Mouse (Mus musculus) lung, postnatal 0 days (tissue): ENCODE measurements at regions not wholly inside any gene's neighbourhood (a gene's known extent, or its start where the extent isn't known, plus 50 kb on each side); places are given as distances from the start of the nearest gene placed in this dataset.

Experiments used
- ATAC-seq: fragments of 200-750 bp; cut with Nextera tagmentation; 2 replicates; pipeline ENCODE4 v1.8.0; 2017; ENCODE audit warnings: moderate library complexity
- DNase-seq: peaks from one replicate; pipeline ENCODE4 v3.0.0-alpha.2; 2016; ENCODE audit warnings: low spot score
- H3K27ac ChIP-seq: fragments of 300-500 bp; sonication (generic); 2 replicates; pipeline ENCODE4 v1.5.1; 2014; ENCODE audit warnings: antibody characterized with exemption, mild to moderate bottlenecking, low read length, mixed read lengths
- H3K27me3 ChIP-seq: fragments of 300-500 bp; sonication (generic); replicated peaks from 2 replicates; pipeline ENCODE4 v1.6.1; 2014; ENCODE audit warnings: low read length, mixed read lengths; ENCODE audit not compliant: insufficient read depth
- H3K36me3 ChIP-seq: fragments of 300-500 bp; sonication (generic); 2 replicates; pipeline ENCODE4 v1.6.1; 2014; ENCODE audit warnings: low read length, mixed read lengths; ENCODE audit not compliant: insufficient read depth
- H3K4me1 ChIP-seq: fragments of 300-500 bp; sonication (generic); 2 replicates; pipeline ENCODE4 v1.6.1; 2014; ENCODE audit warnings: antibody characterized with exemption, low read depth, low read length, mixed read lengths; ENCODE audit not compliant: insufficient read depth
- H3K4me2 ChIP-seq: fragments of 300-500 bp; sonication (generic); replicated peaks from 2 replicates; pipeline ENCODE4 v1.6.1; 2014; ENCODE audit warnings: low read depth, mild to moderate bottlenecking, low read length, moderate library complexity, mixed read lengths
- H3K4me3 ChIP-seq: fragments of 300-500 bp; sonication (generic); 2 replicates; pipeline ENCODE4 v1.5.1; 2014; ENCODE audit warnings: low read depth, low read length
- H3K9ac ChIP-seq: fragments of 300-500 bp; sonication (generic); replicated peaks from 2 replicates; pipeline ENCODE4 v1.6.1; 2014; ENCODE audit warnings: low read depth, mild to moderate bottlenecking
- H3K9me3 ChIP-seq: fragments of 300-500 bp; sonication (generic); 2 replicates; pipeline ENCODE4 v1.6.1; 2016; ENCODE audit warnings: low read length, mixed read lengths
- CTCF ChIP-seq: IDR thresholded peaks from 2 replicates; pipeline ENCODE4 v1.5.1; 2016; ENCODE audit warnings: antibody characterized with exemption, mild to moderate bottlenecking
- EP300 ChIP-seq: IDR thresholded peaks from 2 replicates; pipeline ENCODE4 v1.6.1; 2016; ENCODE audit warnings: antibody characterized with exemption, mild to moderate bottlenecking, control low read depth
- WGBS: fragments of 180-500 bp; shearing (Covaris S2); extraction: QIAGEN DNeasy Blood & Tissue Kit; methylation state at CpG from one replicate; pipeline ENCODE4 v1.1.7; 2014; 5-methylcytosine and 5-hydroxymethylcytosine counted together

DNA sequence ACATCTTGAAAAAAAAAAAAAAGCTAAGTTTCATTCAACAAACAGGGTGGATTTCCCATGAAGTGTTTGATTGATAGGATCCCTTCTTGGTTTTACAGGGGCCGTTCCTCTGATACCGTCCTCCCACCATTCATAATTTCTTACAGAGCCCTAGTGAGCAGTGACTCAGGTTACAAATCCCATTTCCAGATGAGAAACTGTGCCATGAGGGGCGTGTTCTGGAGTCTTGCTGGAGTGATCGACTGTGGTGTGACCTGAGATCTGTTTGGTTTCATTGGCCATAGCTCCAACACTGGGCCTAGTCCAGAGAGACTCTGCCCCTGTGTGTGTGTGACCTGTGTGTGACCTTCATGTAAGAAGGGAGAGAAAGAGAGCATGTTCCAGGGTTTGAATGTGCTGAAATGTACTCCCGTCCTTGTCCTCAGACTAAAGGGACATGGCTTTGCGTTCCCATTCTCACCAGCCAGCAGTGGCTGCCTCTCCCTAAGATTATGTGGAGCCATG is 181.9 kb downstream of the Glrx3 start:
- TF ChIP-seq EP300: no peak
- no peak for TF ChIP-seq CTCF
- no peak for DNase-seq
- Histone ChIP-seq H3K36me3 (no peaks in the 10 kb centered on the region), H3K9ac (no peak overlapping the region), H3K27ac (no peak overlapping the region), H3K9me3 (no peaks in the 10 kb centered on the region), H3K4me1 (no peaks in the 10 kb centered on the region), H3K4me2 (no peak overlapping the region), H3K4me3 (no peak overlapping the region), H3K27me3 (no peaks in the 10 kb centered on the region)
- WGBS: 56% methylated on average over 6 of the region's 6 CpGs
- no peak for ATAC-seq

DNA sequence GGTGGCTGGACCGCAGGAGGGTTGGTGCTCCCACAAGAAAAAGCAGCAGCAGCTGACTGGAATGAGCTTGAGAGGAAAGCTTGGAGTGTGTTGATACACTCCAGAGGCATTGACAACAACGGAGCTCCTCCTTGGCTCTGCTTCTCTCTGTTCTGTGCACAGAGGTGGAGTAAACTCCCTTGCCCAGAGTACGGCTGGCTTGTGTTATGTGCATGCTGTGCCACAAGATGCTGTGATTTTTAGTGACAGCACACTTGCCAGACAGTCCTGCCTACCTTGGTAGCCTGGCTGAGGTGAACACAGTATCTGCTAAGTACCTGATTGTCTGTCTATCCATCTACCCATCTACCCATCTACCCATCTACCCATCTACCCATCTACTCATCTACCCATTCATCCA is 190.9 kb downstream of the Glrx3 start:
- TF ChIP-seq CTCF (no peak), EP300 (no peak)
- Histone ChIP-seq H3K27ac (no peak overlapping the region), H3K4me1 (no peaks in the 10 kb centered on the region), H3K27me3 (no peaks in the 10 kb centered on the region), H3K4me2 (no peak overlapping the region), H3K4me3 (no peak overlapping the region), H3K36me3 (no peaks in the 10 kb centered on the region), H3K9ac (no peak overlapping the region), H3K9me3 (no peaks in the 10 kb centered on the region)
- ATAC-seq (no peak), DNase-seq (no peak)
- 84% methylated on average over 3 of the region's 3 CpGs for WGBS

DNA sequence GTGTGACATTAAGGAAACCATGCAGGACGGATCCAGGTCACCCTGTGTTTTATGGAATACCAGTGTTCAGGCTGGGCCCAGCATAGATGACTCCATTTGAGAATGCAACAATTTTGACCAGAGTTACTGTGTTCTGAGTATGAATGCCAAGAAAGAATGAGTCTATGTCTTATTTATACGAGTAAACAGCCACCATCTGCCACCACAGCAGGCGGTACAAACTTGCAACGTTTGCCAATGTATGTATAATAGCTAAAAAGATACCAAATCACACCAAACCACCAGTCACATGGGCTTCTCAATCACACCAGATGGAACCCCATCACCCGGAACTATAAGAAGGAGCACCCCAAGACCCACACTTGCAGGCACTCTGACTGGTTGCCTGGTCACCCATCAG is 192.1 kb downstream of the Glrx3 start:
- ATAC-seq: no peak
- Histone ChIP-seq H3K36me3 (no peaks in the 10 kb centered on the region), H3K9me3 (no peaks in the 10 kb centered on the region), H3K27me3 (no peaks in the 10 kb centered on the region), H3K27ac (no peak overlapping the region), H3K4me1 (no peaks in the 10 kb centered on the region), H3K9ac (no peak overlapping the region), H3K4me3 (no peak overlapping the region), H3K4me2 (no peak overlapping the region)
- DNase-seq: no peak
- no peak for TF ChIP-seq CTCF
- no peak for TF ChIP-seq EP300
- 79% methylated on average over 5 of the region's 5 CpGs for WGBS

DNA sequence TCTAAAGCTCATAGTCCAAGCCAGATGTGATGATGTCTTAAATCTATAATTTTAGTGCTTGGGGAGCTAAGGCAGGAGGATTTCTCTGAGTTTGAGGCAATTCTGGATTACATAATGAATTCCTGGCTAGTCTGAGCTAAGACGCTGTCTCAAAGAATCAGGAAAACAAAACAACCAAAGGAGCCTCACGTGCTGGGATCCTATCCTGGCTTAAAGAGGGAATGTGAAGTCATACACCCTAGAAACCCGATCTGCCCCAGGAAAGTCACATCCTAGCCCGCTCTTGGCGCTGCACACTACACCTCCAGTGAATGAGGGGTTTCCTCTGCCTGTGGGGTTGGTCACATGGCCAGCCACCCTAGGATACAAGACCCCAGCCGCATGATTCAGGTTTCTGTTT is 211.2 kb downstream of the Glrx3 start:
- TF ChIP-seq EP300: no peak
- no peak for TF ChIP-seq CTCF
- H3K27ac ChIP-seq: no peak overlapping the region
- no peak for DNase-seq
- H3K27me3 ChIP-seq: no peaks in the 10 kb centered on the region
- H3K9me3 ChIP-seq: no peaks in the 10 kb centered on the region
- H3K9ac ChIP-seq: no peak overlapping the region
- H3K36me3 ChIP-seq: no peaks in the 10 kb centered on the region
- WGBS: 49% methylated on average over 6 of the region's 6 CpGs
- H3K4me2 ChIP-seq: no peak overlapping the region
- no peak for ATAC-seq
- H3K4me3 ChIP-seq: no peak overlapping the region
- no peaks in the 10 kb centered on the region for H3K4me1 ChIP-seq

DNA sequence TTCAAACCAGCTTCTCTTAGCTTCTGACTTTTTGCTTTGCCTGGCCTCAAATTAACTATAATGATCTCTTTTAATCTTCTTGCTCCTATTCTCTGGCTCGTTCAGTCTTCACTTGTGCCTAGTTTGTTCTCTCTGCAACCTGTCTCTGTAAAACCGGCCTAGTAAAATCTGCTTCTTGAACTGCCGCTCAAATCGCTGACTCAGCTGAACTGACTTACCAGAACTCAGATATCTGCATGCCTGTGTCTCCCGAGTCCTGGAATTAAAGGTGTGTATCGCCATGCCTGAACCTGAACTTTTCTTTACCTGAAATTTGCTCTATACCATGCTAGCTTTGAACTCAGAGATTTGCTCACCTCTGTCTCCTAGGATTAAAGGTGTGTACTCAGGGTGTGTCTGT is 212.2 kb downstream of the Glrx3 start:
- Histone ChIP-seq H3K4me1 (no peaks in the 10 kb centered on the region), H3K36me3 (no peaks in the 10 kb centered on the region), H3K27ac (no peak overlapping the region), H3K4me3 (no peak overlapping the region), H3K4me2 (no peak overlapping the region), H3K9ac (no peak overlapping the region), H3K9me3 (no peaks in the 10 kb centered on the region), H3K27me3 (no peaks in the 10 kb centered on the region)
- TF ChIP-seq CTCF (no peak), EP300 (no peak)
- ATAC-seq (no peak), DNase-seq (no peak)
- WGBS: 88% methylated on average over 6 of the region's 6 CpGs

DNA sequence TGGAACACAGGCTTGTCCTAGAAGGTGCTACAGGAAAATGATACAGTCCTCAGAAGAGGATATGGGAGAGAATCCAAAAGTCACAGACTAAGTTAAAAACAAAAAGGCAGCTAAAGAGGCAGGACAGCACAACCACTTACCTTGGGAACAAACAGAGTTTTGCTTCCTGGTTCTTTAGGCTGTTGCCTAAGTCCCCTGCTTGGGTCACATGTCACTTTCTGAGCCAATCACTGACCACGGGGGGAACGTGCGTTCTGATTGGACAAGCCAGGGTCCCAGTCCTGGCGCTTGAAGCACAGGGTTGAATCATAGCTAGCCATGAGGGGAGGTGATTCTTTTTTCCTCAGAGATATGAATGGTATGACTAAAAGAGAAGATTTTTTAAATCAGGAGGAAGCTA is 216.4 kb downstream of the Glrx3 start:
- Histone ChIP-seq H3K36me3 (no peaks in the 10 kb centered on the region), H3K27me3 (no peaks in the 10 kb centered on the region), H3K9me3 (no peaks in the 10 kb centered on the region), H3K4me1 (no peaks in the 10 kb centered on the region), H3K4me3 (no peak overlapping the region), H3K9ac (no peak overlapping the region), H3K4me2 (no peak overlapping the region), H3K27ac (no peak overlapping the region)
- 90% methylated on average over 4 of the region's 4 CpGs for WGBS
- DNase-seq (no peak), ATAC-seq (no peak)
- TF ChIP-seq EP300: no peak
- TF ChIP-seq CTCF: no peak

DNA sequence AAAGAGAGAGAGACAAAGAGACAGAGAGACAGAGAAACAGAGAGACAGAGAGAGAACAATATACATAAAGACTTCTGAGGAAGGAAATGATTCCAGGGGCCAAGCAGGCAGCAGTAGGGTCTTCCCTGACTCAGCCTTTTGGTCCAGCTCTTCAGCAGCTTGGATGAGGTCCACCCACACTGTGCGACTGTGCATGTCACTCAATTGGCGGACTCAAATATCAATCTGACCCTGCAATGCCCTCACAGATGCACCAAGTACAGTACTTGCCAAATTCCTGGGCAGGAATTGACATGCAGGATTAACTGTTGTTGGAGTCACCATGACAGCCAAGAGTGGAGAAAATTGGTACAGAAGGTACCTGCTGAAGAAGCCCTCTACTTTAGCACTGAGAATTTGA is 229.8 kb downstream of the Glrx3 start:
- Histone ChIP-seq H3K27ac (no peak overlapping the region), H3K36me3 (no peaks in the 10 kb centered on the region), H3K4me3 (no peak overlapping the region), H3K9me3 (no peaks in the 10 kb centered on the region), H3K9ac (no peak overlapping the region), H3K4me1 (no peaks in the 10 kb centered on the region), H3K4me2 (no peak overlapping the region), H3K27me3 (no peaks in the 10 kb centered on the region)
- ATAC-seq (no peak), DNase-seq (no peak)
- WGBS: 83% methylated on average over 2 of the region's 2 CpGs
- no peak for TF ChIP-seq CTCF
- no peak for TF ChIP-seq EP300
